44 mouse cellular contexts compared by ENCODE assay signal in genomic region chrX:49877651-49878349, GRCm38 (mm10). TPM values are rescaled to one million over a fixed set of nuclear protein-coding genes. Genes with fewer than 3 reads are reported as not detected.
"Had no signal": no experiment of that assay in that cellular context is flagged by ENCODE, and none has a peak within 500 bp of the region (broad histone marks: within the 10 kb centered on the region; RNA-seq: fewer than 3 reads in every experiment).

No protein-coding gene starts in this region.

- H3K27ac ChIP-seq: heart, embryonic 10.5 days; hindbrain, embryonic 10.5 days; hindbrain, embryonic 12.5 days; hindbrain, embryonic 14.5 days; intestine, embryonic 15.5 days; limb, embryonic 13.5 days; limb, embryonic 15.5 days; liver, embryonic 12.5 days; liver, embryonic 14.5 days had no signal

- H3K4me2 ChIP-seq: heart, embryonic 12.5 days; hindbrain, embryonic 12.5 days; hindbrain, embryonic 14.5 days; intestine, embryonic 15.5 days; limb, embryonic 13.5 days; limb, embryonic 15.5 days; liver, embryonic 12.5 days had no signal

- H3K9me3 ChIP-seq: heart, embryonic 10.5 days; heart, embryonic 12.5 days; hindbrain, embryonic 10.5 days; hindbrain, embryonic 12.5 days; intestine, embryonic 15.5 days; limb, embryonic 13.5 days; limb, embryonic 15.5 days; liver, embryonic 12.5 days had no signal

- DNase-seq: gastrocnemius, postnatal 14 days; gastrocnemius, postnatal 36 days; heart, adult 18-20 months; heart, postnatal 10 days; heart, postnatal 4 days; kidney, adult 18-20 months; kidney, adult 8-10 months; kidney, postnatal 10 days; kidney, postnatal 36 days; layer of hippocampus, adult 9-11 months; layer of hippocampus, postnatal 36 days; left cerebral cortex, postnatal 4 days had no signal

- H3K4me1 ChIP-seq: heart, embryonic 10.5 days; heart, embryonic 12.5 days; hindbrain, embryonic 10.5 days; hindbrain, embryonic 12.5 days; intestine, embryonic 15.5 days; limb, embryonic 13.5 days; limb, embryonic 15.5 days; liver, embryonic 12.5 days had no signal

- H3K9ac ChIP-seq: heart, embryonic 12.5 days; hindbrain, embryonic 12.5 days; hindbrain, embryonic 14.5 days; intestine, embryonic 15.5 days; limb, embryonic 13.5 days; limb, embryonic 15.5 days; liver, embryonic 12.5 days; liver, embryonic 14.5 days had no signal

- H3K36me3 ChIP-seq: heart, embryonic 10.5 days; heart, embryonic 12.5 days; hindbrain, embryonic 10.5 days; hindbrain, embryonic 12.5 days; intestine, embryonic 15.5 days; limb, embryonic 13.5 days; limb, embryonic 15.5 days; liver, embryonic 12.5 days had no signal

- H3K27me3 ChIP-seq: heart, embryonic 12.5 days; hindbrain, embryonic 12.5 days; intestine, embryonic 15.5 days; limb, embryonic 13.5 days; limb, embryonic 15.5 days; liver, embryonic 12.5 days had no signal

- H3K4me3 ChIP-seq: heart, embryonic 10.5 days; heart, embryonic 12.5 days; hindbrain, embryonic 10.5 days; hindbrain, embryonic 12.5 days; intestine, embryonic 15.5 days; limb, embryonic 13.5 days; limb, embryonic 15.5 days; liver, embryonic 12.5 days had no signal

- ATAC-seq: hindbrain, embryonic 16.5 days; inflammation-experienced regulatory T-cells, adult 6 months; intestine, embryonic 15.5 days; intestine, postnatal 0 days; liver, embryonic 12.5 days had no signal

RNA-seq across cellular contexts. Expression of gene Olfr1322, which starts 13.5 kb away (rescaled TPM):
- total RNA-seq: gastrocnemius, adult 8-10 months; gastrocnemius, postnatal 14 days; gastrocnemius, postnatal 36 days; heart, adult 18-20 months; heart, adult 8-10 months; heart, postnatal 10 days; heart, postnatal 25 days; heart, postnatal 4 days; layer of hippocampus, adult 18-20 months; layer of hippocampus, adult 8-10 months; layer of hippocampus, postnatal 14 days; layer of hippocampus, postnatal 36 days; left cerebral cortex, adult 18-20 months; left cerebral cortex, adult 8-10 months; left cerebral cortex, postnatal 10 days; left cerebral cortex, postnatal 25 days; left cerebral cortex, postnatal 4 days; liver, adult 2 months had no signal
- polyA plus RNA-seq: gonadal fat pad, adult 2 months; heart, embryonic 10.5 days; heart, embryonic 12.5 days; heart, embryonic 14.5 days; heart, embryonic 16.5 days; hindbrain, embryonic 10.5 days; hindbrain, embryonic 12.5 days; hindbrain, embryonic 14.5 days; hindbrain, embryonic 16.5 days; inflammation-experienced regulatory T-cells, adult 6 months; intestine, embryonic 15.5 days; intestine, postnatal 0 days; kidney, embryonic 14.5 days; kidney, embryonic 16.5 days; large intestine, adult 2 months; limb, embryonic 11.5 days; limb, embryonic 13.5 days; limb, embryonic 15.5 days; liver, adult 2 months; liver, embryonic 12.5 days; liver, embryonic 14.5 days; liver, embryonic 16.5 days had no signal
